Mouse (Mus musculus) spleen, adult 10 weeks (tissue): ENCODE data around the gene Olfr1089. TPM values are rescaled to one million over a fixed set of nuclear protein-coding genes. Genes with fewer than 3 reads are reported as not detected.

Experiments
- polyA plus RNA-seq: library from polyadenylated mRNA; stranded (reverse); fragments of 350-450 nt; fragmentation: Illumina TruSeq; extraction: RNeasy Lipid Tissue Mini Kit (QIAGEN cat#74804); gene quantifications from one replicate; pipeline ENCODE4 v1.2.3, GENCODE M21; 2015; ENCODE audit warnings: low replicate concordance; ENCODE audit not compliant: insufficient read depth

The Olfr1089 gene
- polyA plus RNA-seq: not detected

DNA sequence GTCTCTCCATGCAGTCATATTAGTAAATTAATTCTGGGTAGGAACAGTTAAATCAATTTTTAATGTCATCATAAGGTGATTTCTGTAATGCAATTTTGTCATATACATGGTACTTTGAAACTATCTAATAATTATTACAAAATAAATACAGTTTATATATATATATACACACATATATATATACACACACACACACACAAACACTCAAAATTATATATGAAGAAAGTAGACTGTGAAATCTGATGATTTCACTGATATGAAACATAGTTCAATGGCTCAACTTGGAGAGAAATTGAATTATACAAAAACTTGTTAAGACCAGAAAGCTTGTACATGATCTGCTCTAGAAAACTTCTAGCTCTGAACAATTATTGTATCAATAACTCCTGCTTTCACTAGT lies at the start of gene Olfr1089:
Olfr1089 (minus strand) TSS at position 101 of the 400 bp plus-strand sequence.

DNA sequence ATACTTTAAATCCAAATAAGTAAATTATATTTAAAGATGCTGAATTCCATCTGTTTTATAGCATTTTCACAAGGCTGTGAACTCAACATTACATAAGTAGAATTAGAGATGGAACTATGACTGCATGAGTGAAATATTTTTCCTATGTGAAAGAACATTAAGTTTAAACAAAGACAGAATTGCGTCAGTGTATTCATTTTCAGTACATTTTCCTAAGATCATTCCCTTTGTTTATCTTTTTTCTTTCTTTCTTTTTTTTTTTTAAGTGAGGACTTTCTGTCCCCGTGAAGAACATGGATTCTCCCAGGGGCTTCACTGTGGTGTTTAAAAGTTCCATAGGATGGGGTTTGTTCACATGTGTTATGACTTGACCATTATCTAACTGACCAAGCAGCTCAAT lies 48.7 kb upstream of the Olfr1089 start, which contains the start of gene Olfr1093:
Olfr1093 (plus strand) TSS at position 301 of the 400 bp plus-strand sequence.

DNA sequence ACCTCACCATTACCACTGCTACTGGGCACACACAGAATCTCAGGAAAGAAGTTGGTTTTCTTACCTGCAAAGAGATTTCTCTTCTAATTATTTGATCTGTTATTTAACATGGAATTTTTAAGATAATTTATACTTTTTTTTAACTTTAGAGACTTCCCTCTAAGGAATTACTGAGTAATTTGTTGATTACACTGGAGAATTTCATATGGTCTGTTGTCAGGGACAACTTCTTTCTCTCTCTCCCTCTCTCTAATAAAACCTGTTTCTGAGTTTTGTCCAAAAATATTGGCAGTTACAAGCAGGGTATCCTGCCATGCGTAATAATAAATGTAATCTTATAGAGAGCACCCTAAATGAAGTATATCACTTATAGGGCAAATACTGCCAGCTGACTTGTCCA lies 25.4 kb upstream of the Olfr1089 start, which contains the start of gene Olfr1090:
Olfr1090 (minus strand) TSS at position 101 of the 400 bp plus-strand sequence.

DNA sequence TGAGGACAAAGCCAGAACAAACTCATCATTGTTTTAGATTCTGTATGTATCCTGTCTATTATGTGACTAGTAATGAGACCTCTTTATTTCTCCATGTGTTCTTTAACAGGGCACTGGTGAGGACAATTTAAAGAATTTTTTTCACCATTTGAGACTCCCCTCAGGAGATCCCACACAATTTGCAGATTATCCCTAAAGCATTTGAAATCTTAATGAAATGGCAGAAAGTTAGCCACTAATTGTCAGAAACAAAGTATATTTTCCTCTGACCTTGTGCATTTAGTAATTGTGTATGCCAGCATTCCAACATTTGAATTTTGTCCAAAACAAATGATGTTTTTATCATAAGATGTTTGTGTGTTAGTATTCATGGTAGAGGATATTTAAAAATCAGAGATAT lies 35.2 kb downstream of the Olfr1089 start, which contains the start of gene Olfr1087:
Olfr1087 (minus strand) TSS at position 101 of the 400 bp plus-strand sequence.

Other genes starting within 250 kb of the Olfr1089 start
- gene Olfr228, start 246.3 kb downstream of the Olfr1089 start, polyA plus RNA-seq: not detected
- not detected for gene Olfr1076, start 225.2 kb downstream of the Olfr1089 start, polyA plus RNA-seq
- not detected for gene Olfr1079, start 191.2 kb downstream of the Olfr1089 start, polyA plus RNA-seq
- not detected for gene Olfr1080, start 175.5 kb downstream of the Olfr1089 start, polyA plus RNA-seq
- gene Olfr1082, start 134.7 kb downstream of the Olfr1089 start, polyA plus RNA-seq: not detected
- not detected for gene Olfr1084, start 94.0 kb downstream of the Olfr1089 start, polyA plus RNA-seq
- gene Olfr1085, start 71.7 kb downstream of the Olfr1089 start, polyA plus RNA-seq: not detected
- not detected for gene Olfr1086, start 53.6 kb downstream of the Olfr1089 start, polyA plus RNA-seq
- not detected for gene Olfr1087, start 35.3 kb downstream of the Olfr1089 start, polyA plus RNA-seq
- not detected for gene Olfr1090, start 25.3 kb upstream of the Olfr1089 start, polyA plus RNA-seq
- not detected for gene Olfr1093, start 48.8 kb upstream of the Olfr1089 start, polyA plus RNA-seq
- gene Olfr141, start 76.3 kb upstream of the Olfr1089 start, polyA plus RNA-seq: not detected
- not detected for gene Olfr1094, start 91.0 kb upstream of the Olfr1089 start, polyA plus RNA-seq
- not detected for gene Olfr1095, start 118.0 kb upstream of the Olfr1089 start, polyA plus RNA-seq
- gene Gm13723, start 141.1 kb upstream of the Olfr1089 start, polyA plus RNA-seq: not detected
- gene Olfr1097, start 158.5 kb upstream of the Olfr1089 start, polyA plus RNA-seq: not detected
- gene Olfr1098, start 190.8 kb upstream of the Olfr1089 start, polyA plus RNA-seq: not detected
- gene Olfr1099, start 227.0 kb upstream of the Olfr1089 start, polyA plus RNA-seq: not detected
- gene Olfr1100, start 246.3 kb upstream of the Olfr1089 start, polyA plus RNA-seq: not detected